Mouse (Mus musculus): ENCODE data around the gene Rngtt. TPM values are rescaled to one million over a fixed set of nuclear protein-coding genes. Genes with fewer than 3 reads are reported as not detected.

Gene Rngtt
- total RNA-seq, 1 experiment, result 23.5 TPM

DNA sequence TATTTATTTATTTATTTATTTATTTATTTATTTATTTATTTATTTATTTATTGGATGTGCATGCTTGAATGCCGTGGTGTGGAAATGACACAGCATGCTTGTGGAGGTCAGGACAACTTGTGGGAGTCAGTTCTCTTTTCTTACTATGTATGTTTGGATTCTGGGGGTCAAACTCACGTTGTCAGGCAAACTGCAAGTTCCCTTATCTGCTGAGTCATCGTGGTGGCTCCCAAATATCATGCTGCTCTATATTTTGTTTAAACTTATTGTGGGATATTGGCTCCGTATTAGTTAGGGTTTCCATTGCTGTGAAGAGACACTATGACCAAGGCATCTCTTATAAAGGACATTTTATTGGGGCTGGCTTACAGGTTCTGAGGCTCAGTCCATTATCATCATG lies 21.0 kb downstream of the Rngtt start:
- TF ChIP-seq HCFC1 (IDR thresholded peaks at IDR 0.05; ENCODE audit: borderline replicate concordance, insufficient read depth, low read length) (no peak), MAFK (IDR thresholded peaks at IDR 0.05; ENCODE audit: insufficient read depth, low read depth, low read length) (peak; percentile 65), ZC3H11A (IDR thresholded peaks at IDR 0.05; ENCODE audit: borderline replicate concordance, low read depth, low read length) (no peak; the same call in 1 of the 2 replicates), ZNF384 (IDR thresholded peaks at IDR 0.05; ENCODE audit: low read depth, low read length) (no peak), CHD2 (IDR thresholded peaks at IDR 0.05; ENCODE audit: low read depth, low read length) (no peak)
- in situ Hi-C loops (cut with MboI; ENCODE audit: low sequenced_read_pairs in 2 of 2, unreplicated experiment in 2 of 2), result no loop called here

DNA sequence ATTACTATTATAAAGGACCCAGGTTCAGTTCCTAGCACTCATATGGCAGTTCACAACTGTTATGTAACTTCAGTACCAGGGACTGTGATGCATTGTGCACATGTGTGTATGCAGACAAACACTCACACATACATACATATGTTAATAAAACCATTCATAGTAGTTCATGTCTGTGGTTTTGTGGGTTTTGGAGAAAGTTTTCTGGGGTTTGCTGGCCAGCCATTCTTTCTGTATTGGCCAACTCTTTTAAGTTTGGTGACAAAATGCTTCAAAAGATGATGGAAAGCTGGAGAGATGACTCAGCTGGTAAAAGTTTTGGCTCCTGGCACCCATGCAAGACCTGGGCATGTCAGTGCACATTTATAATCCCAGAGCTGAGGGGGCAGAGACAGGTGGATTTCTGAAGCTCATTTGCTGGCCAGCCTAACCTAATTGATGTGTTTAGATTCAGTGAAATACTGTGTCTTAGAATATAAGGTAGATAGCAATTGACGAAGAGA lies 22.9 kb downstream of the Rngtt start:
- TF ChIP-seq HCFC1 (IDR thresholded peaks at IDR 0.05; ENCODE audit: borderline replicate concordance, insufficient read depth, low read length) (no peak), ZNF384 (IDR thresholded peaks at IDR 0.05; ENCODE audit: low read depth, low read length) (no peak), CHD2 (IDR thresholded peaks at IDR 0.05; ENCODE audit: low read depth, low read length) (no peak), MAFK (IDR thresholded peaks at IDR 0.05; ENCODE audit: insufficient read depth, low read depth, low read length) (no peak), ZC3H11A (IDR thresholded peaks at IDR 0.05; ENCODE audit: borderline replicate concordance, low read depth, low read length) (no peak)
- Histone ChIP-seq H3K9me3 (ENCODE audit: control insufficient read depth, insufficient read depth, low read depth, low read length) (no peaks in the 10 kb centered on the region), H3K36me3 (ENCODE audit: control insufficient read depth, insufficient read depth, low read length, poor library complexity, severe bottlenecking) (peaks cover 10% of the 10 kb centered on the region), H3K4me1 (ENCODE audit: control insufficient read depth in 2 of 2, insufficient read depth in 2 of 2, low read length in 2 of 2, poor library complexity in 1 of 2) (peaks cover 3 to 5% of the 10 kb centered on the region in 2 experiments; a peak in 1 of 4 replicates), H3K4me3 (ENCODE audit: insufficient read depth in 1 of 2, low read depth in 1 of 2, low read length in 2 of 2, poor library complexity in 1 of 2, severe bottlenecking in 1 of 2) (no peak overlapping the region), H3K9ac (ENCODE audit: insufficient read depth, low read depth, low read length, poor library complexity, severe bottlenecking) (no peak overlapping the region), H3K27ac (ENCODE audit: insufficient read depth, low read depth, low read length, poor library complexity, severe bottlenecking) (no peak overlapping the region)
- DNase-seq (ENCODE audit: low read depth, low spot score), result no peak
- in situ Hi-C loops (cut with MboI; ENCODE audit: low sequenced_read_pairs in 2 of 2, unreplicated experiment in 2 of 2), result no loop called here

More for the DNA sequence above, 21.0 kb downstream of the Rngtt start:
- Histone ChIP-seq H3K36me3 (ENCODE audit: control insufficient read depth, insufficient read depth, low read length, poor library complexity, severe bottlenecking) (peaks cover 8% of the 10 kb centered on the region), H3K27ac (ENCODE audit: insufficient read depth, low read depth, low read length, poor library complexity, severe bottlenecking) (no peak overlapping the region), H3K9me3 (ENCODE audit: control insufficient read depth, insufficient read depth, low read depth, low read length) (no peaks in the 10 kb centered on the region), H3K4me3 (ENCODE audit: insufficient read depth in 1 of 2, low read depth in 1 of 2, low read length in 2 of 2, poor library complexity in 1 of 2, severe bottlenecking in 1 of 2) (no peak overlapping the region), H3K4me1 (ENCODE audit: control insufficient read depth in 2 of 2, insufficient read depth in 2 of 2, low read length in 2 of 2, poor library complexity in 1 of 2) (peaks cover 0 to 7% of the 10 kb centered on the region in 2 experiments; a peak in 2 of 4 replicates), H3K9ac (ENCODE audit: insufficient read depth, low read depth, low read length, poor library complexity, severe bottlenecking) (no peak overlapping the region)
- no peak for DNase-seq (ENCODE audit: low read depth, low spot score)

DNA sequence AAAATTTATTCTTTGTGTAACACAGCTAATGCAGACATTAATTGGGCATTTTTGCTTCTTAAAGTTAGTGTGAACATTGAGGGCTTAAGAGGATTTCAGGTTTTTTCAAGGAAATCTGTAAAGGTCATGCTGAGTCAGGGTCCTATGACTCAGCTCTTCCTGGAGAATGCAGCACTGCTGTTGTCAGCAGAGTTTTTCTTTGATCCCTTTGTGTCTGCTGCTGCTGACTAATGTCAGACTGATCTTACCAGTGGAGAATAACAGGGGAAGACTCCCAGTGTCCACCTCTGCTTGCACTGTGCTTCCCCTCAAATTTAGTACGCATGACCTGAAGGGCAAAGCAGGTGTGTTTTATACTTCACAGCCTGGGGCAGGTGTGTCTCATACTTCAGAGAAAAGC lies 27.9 kb downstream of the Rngtt start:
- DNase-seq (ENCODE audit: low read depth, low spot score), result peak; percentile 44
- no peaks in the 10 kb centered on the region for H3K9me3 ChIP-seq (ENCODE audit: control insufficient read depth, insufficient read depth, low read depth, low read length)
- TF ChIP-seq HCFC1 (IDR thresholded peaks at IDR 0.05; ENCODE audit: borderline replicate concordance, insufficient read depth, low read length), result no peak
- TF ChIP-seq CHD2 (IDR thresholded peaks at IDR 0.05; ENCODE audit: low read depth, low read length), result 0 out of 2 replicates have a peak, but pooled peaks have one; percentile 37
- TF ChIP-seq ZC3H11A (IDR thresholded peaks at IDR 0.05; ENCODE audit: borderline replicate concordance, low read depth, low read length), result no peak
- peak; percentile 57; the same call in 1 of the 2 replicates for TF ChIP-seq ZNF384 (IDR thresholded peaks at IDR 0.05; ENCODE audit: low read depth, low read length)
- TF ChIP-seq MAFK (IDR thresholded peaks at IDR 0.05; ENCODE audit: insufficient read depth, low read depth, low read length), result peak; percentile 100
- peaks cover 5 to 7% of the 10 kb centered on the region in 2 experiments; a peak in 1 of 4 replicates for H3K4me1 ChIP-seq (ENCODE audit: control insufficient read depth in 2 of 2, insufficient read depth in 2 of 2, low read length in 2 of 2, poor library complexity in 1 of 2)
- H3K9ac ChIP-seq (ENCODE audit: insufficient read depth, low read depth, low read length, poor library complexity, severe bottlenecking), result no peak overlapping the region
- H3K4me3 ChIP-seq (ENCODE audit: insufficient read depth in 1 of 2, low read depth in 1 of 2, low read length in 2 of 2, poor library complexity in 1 of 2, severe bottlenecking in 1 of 2), result no peak overlapping the region
- H3K27ac ChIP-seq (ENCODE audit: insufficient read depth, low read depth, low read length, poor library complexity, severe bottlenecking), result peak overlapping the region; percentile 79; the same call in 1 of the 2 replicates
- H3K36me3 ChIP-seq (ENCODE audit: control insufficient read depth, insufficient read depth, low read length, poor library complexity, severe bottlenecking), result peaks cover 5% of the 10 kb centered on the region
- in situ Hi-C loops (cut with MboI; ENCODE audit: low sequenced_read_pairs in 2 of 2, unreplicated experiment in 2 of 2), result no loop called here

DNA sequence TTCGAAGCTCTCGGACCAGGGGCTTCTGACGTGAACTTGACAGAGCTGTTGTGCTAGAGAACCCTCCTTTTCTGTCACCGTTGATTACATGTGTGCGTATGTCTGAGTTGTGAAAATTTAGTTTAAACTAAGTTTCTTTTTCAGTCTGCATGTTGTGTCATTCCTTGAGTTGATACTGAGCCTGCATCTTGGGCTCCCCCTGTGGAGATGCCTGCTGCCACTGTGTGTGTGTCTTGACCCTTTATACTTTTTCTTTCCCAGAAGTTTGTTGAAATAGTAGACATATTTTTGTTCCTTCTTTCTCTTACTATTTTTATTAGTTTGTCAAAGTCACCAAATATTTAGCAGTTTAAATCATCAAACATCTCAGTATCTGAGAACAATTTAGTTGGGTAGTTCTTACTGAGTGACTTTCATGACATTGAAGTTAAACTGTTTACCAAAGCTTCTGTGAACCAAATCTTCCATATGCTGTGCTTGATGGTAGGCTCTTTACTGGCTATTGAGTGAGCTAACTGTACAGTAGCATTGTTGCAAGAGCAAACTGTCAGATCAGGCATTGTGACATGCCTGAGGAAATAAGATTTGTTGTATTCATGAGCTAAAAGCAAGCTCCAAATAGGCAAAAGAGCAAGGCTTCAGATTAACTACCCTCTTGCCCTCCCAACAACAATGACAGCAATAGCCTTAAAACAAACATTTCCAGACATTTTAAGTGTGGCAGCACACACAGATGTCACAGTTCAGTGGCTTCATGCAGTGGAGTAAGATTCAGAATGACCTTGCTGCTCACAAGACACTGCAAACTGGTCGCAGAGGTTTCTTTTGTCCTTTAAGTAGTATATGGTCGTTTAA lies 33.0 kb downstream of the Rngtt start:
- no peaks in the 10 kb centered on the region; the same call in 1 of the 2 replicates for H3K36me3 ChIP-seq (ENCODE audit: control insufficient read depth, insufficient read depth, low read length, poor library complexity, severe bottlenecking)
- H3K27ac ChIP-seq (ENCODE audit: insufficient read depth, low read depth, low read length, poor library complexity, severe bottlenecking), result no peak overlapping the region; the same call in 1 of the 2 replicates

More for the DNA sequence above, 33.0 kb downstream of the Rngtt start:
- in situ Hi-C loops (cut with MboI; ENCODE audit: low sequenced_read_pairs in 2 of 2, unreplicated experiment in 2 of 2), result no loop called here
- no peak for TF ChIP-seq CHD2 (IDR thresholded peaks at IDR 0.05; ENCODE audit: low read depth, low read length)
- Histone ChIP-seq H3K9ac (ENCODE audit: insufficient read depth, low read depth, low read length, poor library complexity, severe bottlenecking) (no peak overlapping the region), H3K9me3 (ENCODE audit: control insufficient read depth, insufficient read depth, low read depth, low read length) (no peaks in the 10 kb centered on the region), H3K4me1 (ENCODE audit: control insufficient read depth in 2 of 2, insufficient read depth in 2 of 2, low read length in 2 of 2, poor library complexity in 1 of 2) (peaks cover 2 to 5% of the 10 kb centered on the region in 2 experiments; a peak in 1 of 4 replicates), H3K4me3 (ENCODE audit: insufficient read depth in 1 of 2, low read depth in 1 of 2, low read length in 2 of 2, poor library complexity in 1 of 2, severe bottlenecking in 1 of 2) (no peak overlapping the region)
- DNase-seq (ENCODE audit: low read depth, low spot score), result no peak
